Mouse (Mus musculus) heart, embryonic 16.5 days (tissue): ENCODE results near the gene Adrm1. TPM values are rescaled to one million over a fixed set of nuclear protein-coding genes. Genes with fewer than 3 reads are reported as not detected.

Experiments used
- ATAC-seq: fragments of 200-750 bp; cut with Nextera tagmentation; replicated peaks from 2 replicates; pipeline ENCODE4 v1.8.0; 2017; ENCODE audit warnings: moderate number of reproducible peaks; ENCODE audit not compliant: insufficient read depth, low FRiP score; ENCODE audit errors: extremely low read depth
- H3K27ac ChIP-seq: fragments of 300-500 bp; sonication (generic); 2 replicates; pipeline ENCODE4 v1.5.1; 2014; ENCODE audit warnings: mild to moderate bottlenecking, low read length, control low read depth, moderate library complexity
- H3K27me3 ChIP-seq: fragments of 300-500 bp; sonication (generic); 2 replicates; pipeline ENCODE4 v1.6.1; 2014; ENCODE audit warnings: low read length, mixed read lengths; ENCODE audit not compliant: control insufficient read depth, insufficient read depth
- H3K36me3 ChIP-seq: fragments of 300-500 bp; sonication (generic); 2 replicates; pipeline ENCODE4 v1.6.1; 2014; ENCODE audit not compliant: control insufficient read depth, insufficient read depth
- H3K4me1 ChIP-seq: fragments of 300-500 bp; sonication (generic); 2 replicates; pipeline ENCODE4 v1.6.1; 2014; ENCODE audit warnings: low read length, mixed read lengths; ENCODE audit not compliant: control insufficient read depth, insufficient read depth
- H3K4me2 ChIP-seq: fragments of 300-500 bp; sonication (generic); 2 replicates; pipeline ENCODE4 v1.6.1; 2014; ENCODE audit warnings: low read depth, mild to moderate bottlenecking, control low read depth, low read length
- H3K4me3 ChIP-seq: fragments of 300-500 bp; sonication (generic); 2 replicates; pipeline ENCODE4 v1.5.1; 2014; ENCODE audit warnings: mild to moderate bottlenecking, control low read depth, low read length
- H3K9ac ChIP-seq: fragments of 300-500 bp; sonication (generic); 2 replicates; pipeline ENCODE4 v1.6.1; 2014; ENCODE audit warnings: low read length, control low read depth
- H3K9me3 ChIP-seq: fragments of 300-500 bp; sonication (generic); replicated peaks from 2 replicates; pipeline ENCODE4 v1.6.1; 2016; ENCODE audit warnings: low read length; ENCODE audit not compliant: control insufficient read depth
- WGBS: fragments of 180-500 bp; shearing (Covaris S2); extraction: QIAGEN DNeasy Blood & Tissue Kit; methylation state at CpG from one replicate; pipeline ENCODE4 v1.1.7; 2014; 5-methylcytosine and 5-hydroxymethylcytosine counted together
- polyA plus RNA-seq: library from polyadenylated mRNA; unstranded; fragments of >200 nt; fragmentation: Nextera tagmentation; extraction: Ambion mirVana; gene quantifications from 2 replicates; pipeline ENCODE4 v1.2.1, GENCODE M21; 2015

Gene Adrm1
- 133 and 148 TPM in 2 replicates for polyA plus RNA-seq

- H3K9ac ChIP-seq, result peak within 1 kb of the TSS; percentile 99
- peak; percentile 98 for ATAC-seq
- 5% methylated on average over 41 of the region's 41 CpGs for WGBS
- H3K4me2 ChIP-seq, result peak within 1 kb of the TSS; percentile 84
- H3K27me3 ChIP-seq, result no peaks in the 10 kb centered on the region
- no peaks in the 10 kb centered on the region for H3K9me3 ChIP-seq
- H3K4me1 ChIP-seq, result peaks cover 15% of the 10 kb centered on the region
- H3K27ac ChIP-seq, result peak within 1 kb of the TSS; percentile 95
- peak within 1 kb of the TSS; percentile 97 for H3K4me3 ChIP-seq
- H3K36me3 ChIP-seq, result peaks cover 19% of the 10 kb centered on the region
These were observed at the start of gene Adrm1 for GRCm38 (mm10) chr2:180170806-180171521. Gene Adrm1 (plus strand): TSS chr2:180171485.

GRCm38 (mm10) chr2:180124192-180124591 lies 47.1 kb upstream of the Adrm1 start:
- no peak overlapping the region for H3K4me3 ChIP-seq
- H3K27ac ChIP-seq, result no peak overlapping the region
- no peaks in the 10 kb centered on the region for H3K27me3 ChIP-seq
- H3K36me3 ChIP-seq, result no peaks in the 10 kb centered on the region
- H3K4me2 ChIP-seq, result no peak overlapping the region
- no peak for ATAC-seq
- 90% methylated on average over 2 of the region's 2 CpGs for WGBS
- H3K4me1 ChIP-seq, result peaks cover 20% of the 10 kb centered on the region
- no peaks in the 10 kb centered on the region for H3K9me3 ChIP-seq
- H3K9ac ChIP-seq, result no peak overlapping the region

GRCm38 (mm10) chr2:180126195-180126594 lies 45.1 kb upstream of the Adrm1 start:
- ATAC-seq, result no peak; the same call in 1 of the 2 replicates
- Histone ChIP-seq H3K27ac (no peak overlapping the region), H3K27me3 (no peaks in the 10 kb centered on the region), H3K4me1 (peaks cover 13% of the 10 kb centered on the region), H3K36me3 (no peaks in the 10 kb centered on the region), H3K9me3 (no peaks in the 10 kb centered on the region), H3K4me2 (no peak overlapping the region), H3K4me3 (no peak overlapping the region), H3K9ac (no peak overlapping the region)
- 18% methylated on average over 4 of the region's 4 CpGs for WGBS

- no peak for ATAC-seq
- WGBS, result 45% methylated on average over 1 of the region's 1 CpGs
- Histone ChIP-seq H3K9me3 (no peaks in the 10 kb centered on the region), H3K27ac (no peak overlapping the region), H3K27me3 (no peaks in the 10 kb centered on the region), H3K4me3 (no peak overlapping the region), H3K36me3 (no peaks in the 10 kb centered on the region), H3K4me1 (peaks cover 13% of the 10 kb centered on the region), H3K9ac (no peak overlapping the region), H3K4me2 (no peak overlapping the region)
These were observed 43.6 kb upstream of the Adrm1 start for GRCm38 (mm10) chr2:180127675-180128074.

- no peaks in the 10 kb centered on the region for H3K27me3 ChIP-seq
- 72% methylated on average over 4 of the region's 4 CpGs for WGBS
- H3K9ac ChIP-seq, result no peak overlapping the region
- H3K9me3 ChIP-seq, result no peaks in the 10 kb centered on the region
- no peak overlapping the region for H3K4me2 ChIP-seq
- H3K27ac ChIP-seq, result no peak overlapping the region
- no peak for ATAC-seq
- no peak overlapping the region for H3K4me3 ChIP-seq
- peaks cover 8% of the 10 kb centered on the region for H3K36me3 ChIP-seq
- H3K4me1 ChIP-seq, result 0 out of 2 replicates have a peak, but pooled peaks cover under 1% of the 10 kb centered on the region
These were observed 38.1 kb upstream of the Adrm1 start for GRCm38 (mm10) chr2:180133231-180133630.

GRCm38 (mm10) chr2:180133911-180134310 lies 37.4 kb upstream of the Adrm1 start:
- no peak for ATAC-seq
- no peaks in the 10 kb centered on the region for H3K9me3 ChIP-seq
- no peak overlapping the region for H3K9ac ChIP-seq
- WGBS, result 66% methylated on average over 3 of the region's 3 CpGs
- peaks cover 13% of the 10 kb centered on the region for H3K36me3 ChIP-seq
- no peak overlapping the region for H3K4me2 ChIP-seq
- no peak overlapping the region for H3K4me3 ChIP-seq
- no peaks in the 10 kb centered on the region for H3K27me3 ChIP-seq
- H3K4me1 ChIP-seq, result no peaks in the 10 kb centered on the region
- no peak overlapping the region for H3K27ac ChIP-seq

- Histone ChIP-seq H3K9me3 (no peaks in the 10 kb centered on the region), H3K9ac (no peak overlapping the region), H3K4me1 (no peaks in the 10 kb centered on the region), H3K27me3 (no peaks in the 10 kb centered on the region), H3K36me3 (peaks cover 13% of the 10 kb centered on the region), H3K4me3 (no peak overlapping the region), H3K27ac (no peak overlapping the region), H3K4me2 (no peak overlapping the region)
- no peak for ATAC-seq
- 58% methylated on average over 5 of the region's 5 CpGs for WGBS
These were observed 35.9 kb upstream of the Adrm1 start for GRCm38 (mm10) chr2:180135414-180135813.

GRCm38 (mm10) chr2:180146091-180146490 lies 25.2 kb upstream of the Adrm1 start:
- no peak overlapping the region for H3K9ac ChIP-seq
- no peak for ATAC-seq
- 81% methylated on average over 2 of the region's 2 CpGs for WGBS
- no peak overlapping the region for H3K4me3 ChIP-seq
- H3K27me3 ChIP-seq, result no peaks in the 10 kb centered on the region
- H3K4me1 ChIP-seq, result peaks cover 8% of the 10 kb centered on the region
- no peak overlapping the region for H3K4me2 ChIP-seq
- no peaks in the 10 kb centered on the region for H3K9me3 ChIP-seq
- no peak overlapping the region for H3K27ac ChIP-seq
- H3K36me3 ChIP-seq, result peaks cover 43% of the 10 kb centered on the region

- Histone ChIP-seq H3K9ac (no peak overlapping the region), H3K36me3 (peaks cover 45% of the 10 kb centered on the region), H3K4me1 (peaks cover 8% of the 10 kb centered on the region), H3K4me3 (no peak overlapping the region), H3K9me3 (no peaks in the 10 kb centered on the region), H3K27me3 (no peaks in the 10 kb centered on the region), H3K27ac (peak overlapping the region; percentile 62), H3K4me2 (peak overlapping the region; percentile 24; the same call in 1 of the 2 replicates)
- 0 out of 2 replicates have a peak, but pooled peaks have one; percentile 67 for ATAC-seq
- WGBS, result 44% methylated on average over 6 of the region's 6 CpGs
These were observed 23.9 kb upstream of the Adrm1 start for GRCm38 (mm10) chr2:180147379-180147778.
